Mouse (Mus musculus) hindbrain, embryonic 16.5 days (tissue): ENCODE measurements around the gene Calhm1. TPM values are rescaled to one million over a fixed set of nuclear protein-coding genes. Genes with fewer than 3 reads are reported as not detected.

Source experiments
- ATAC-seq: fragments of 200-750 bp; cut with Nextera tagmentation; 2 replicates; pipeline ENCODE4 v1.8.0; 2017; ENCODE audit warnings: moderate TSS enrichment, moderate library complexity
- H3K27ac ChIP-seq: fragments of 300-500 bp; sonication (generic); 2 replicates; pipeline ENCODE4 v1.5.1; 2014; ENCODE audit warnings: low read depth, mild to moderate bottlenecking, control low read depth, low read length, moderate library complexity
- H3K27me3 ChIP-seq: fragments of 300-500 bp; sonication (generic); replicated peaks from 2 replicates; pipeline ENCODE4 v1.6.1; 2014; ENCODE audit warnings: low read length; ENCODE audit not compliant: control insufficient read depth, insufficient read depth
- H3K36me3 ChIP-seq: fragments of 300-500 bp; sonication (generic); 2 replicates; pipeline ENCODE4 v1.6.1; 2014; ENCODE audit warnings: mild to moderate bottlenecking, low read length, moderate library complexity, mixed read lengths; ENCODE audit not compliant: control insufficient read depth, insufficient read depth
- H3K4me1 ChIP-seq: fragments of 300-500 bp; sonication (generic); 2 replicates; pipeline ENCODE4 v1.6.1; 2014; ENCODE audit warnings: low read depth, low read length; ENCODE audit not compliant: control insufficient read depth, insufficient read depth
- H3K4me2 ChIP-seq: fragments of 300-500 bp; sonication (generic); 2 replicates; pipeline ENCODE4 v1.6.1; 2014; ENCODE audit warnings: mild to moderate bottlenecking, low read length, control low read depth, moderate library complexity
- H3K4me3 ChIP-seq: fragments of 300-500 bp; sonication (generic); 2 replicates; pipeline ENCODE4 v1.5.1; 2014; ENCODE audit warnings: mild to moderate bottlenecking, low read length, control low read depth, moderate library complexity
- H3K9ac ChIP-seq: fragments of 300-500 bp; sonication (generic); 2 replicates; pipeline ENCODE4 v1.6.1; 2014; ENCODE audit warnings: low read depth, mild to moderate bottlenecking, control low read depth, low read length, moderate library complexity
- H3K9me3 ChIP-seq: fragments of 300-500 bp; sonication (generic); 2 replicates; pipeline ENCODE4 v1.6.1; 2014; ENCODE audit warnings: mild to moderate bottlenecking, low read length, moderate library complexity; ENCODE audit not compliant: control insufficient read depth
- WGBS: fragments of 180-500 bp; shearing (Covaris S2); extraction: QIAGEN DNeasy Blood & Tissue Kit; methylation state at CpG from one replicate; pipeline ENCODE4 v1.1.7; 2014; 5-methylcytosine and 5-hydroxymethylcytosine counted together
- polyA plus RNA-seq: library from polyadenylated mRNA; unstranded; fragments of >200 nt; fragmentation: Nextera tagmentation; extraction: Ambion mirVana; gene quantifications from 2 replicates; pipeline ENCODE4 v1.2.1, GENCODE M21; 2015

The Calhm1 gene
- polyA plus RNA-seq, 1 experiment from 2014 or later: not detected

DNA sequence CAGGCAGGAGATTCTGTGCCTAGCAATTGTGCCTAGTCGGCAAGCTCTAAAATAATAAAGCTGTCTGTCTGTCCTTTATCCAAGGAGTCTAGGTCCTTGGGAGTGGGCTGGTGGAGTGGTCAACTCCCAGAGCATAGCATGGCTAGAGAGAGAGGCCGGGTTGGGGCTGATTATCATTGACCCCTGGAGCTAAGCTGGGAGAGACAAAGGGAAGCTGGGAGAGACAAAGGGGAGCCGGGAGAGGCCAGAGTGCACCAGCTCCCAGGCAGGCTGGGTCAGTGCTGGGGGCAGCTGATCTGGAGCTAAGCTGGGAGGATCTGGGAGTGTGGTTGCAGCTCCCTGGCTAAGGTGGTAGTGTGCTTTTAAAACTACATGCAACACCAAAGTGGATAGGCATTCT is 22.7 kb upstream of the Calhm1 start:
- no peak overlapping the region for H3K9ac ChIP-seq
- no peak for ATAC-seq
- no peak overlapping the region for H3K4me2 ChIP-seq
- WGBS: 9% methylated on average over 3 of the region's 3 CpGs
- H3K27ac ChIP-seq: no peak overlapping the region
- H3K36me3 ChIP-seq: no peaks in the 10 kb centered on the region
- no peaks in the 10 kb centered on the region for H3K27me3 ChIP-seq
- H3K9me3 ChIP-seq: no peaks in the 10 kb centered on the region; the same call in 1 of the 2 replicates
- H3K4me1 ChIP-seq: no peaks in the 10 kb centered on the region
- no peak overlapping the region for H3K4me3 ChIP-seq

DNA sequence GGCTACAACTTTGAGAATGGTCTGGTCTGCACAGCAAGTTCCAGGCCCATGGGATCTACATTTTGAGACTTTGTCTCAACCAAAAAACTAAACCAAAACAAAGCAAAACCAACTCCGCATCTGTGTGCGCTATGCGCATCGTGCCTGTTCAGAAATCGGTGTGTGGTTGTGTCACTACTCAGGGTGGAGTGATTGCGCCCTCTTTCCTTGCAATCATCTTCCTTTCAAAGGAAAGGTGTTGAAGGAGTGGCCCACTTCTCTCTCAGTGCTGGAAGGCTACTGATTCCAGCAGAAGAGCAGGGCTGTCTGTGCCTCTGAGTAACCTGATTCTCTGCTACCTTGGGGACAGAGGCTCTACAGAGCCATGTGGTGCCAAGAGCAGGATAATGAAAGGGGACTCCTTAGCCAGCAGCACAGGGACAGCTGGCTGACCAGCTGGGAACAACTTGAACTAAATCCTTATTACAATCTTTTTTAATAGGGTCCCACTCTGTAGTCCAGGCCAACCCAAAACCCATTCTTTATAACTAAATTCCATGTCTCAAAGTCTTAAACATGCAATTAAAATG is 19.2 kb upstream of the Calhm1 start:
- no peaks in the 10 kb centered on the region for H3K4me1 ChIP-seq
- H3K27ac ChIP-seq: no peak overlapping the region
- no peak overlapping the region for H3K4me2 ChIP-seq
- H3K36me3 ChIP-seq: no peaks in the 10 kb centered on the region
- H3K9me3 ChIP-seq: no peaks in the 10 kb centered on the region; the same call in 1 of the 2 replicates
- ATAC-seq: no peak
- no peak overlapping the region for H3K9ac ChIP-seq
- WGBS: 95% methylated on average over 6 of the region's 6 CpGs
- no peaks in the 10 kb centered on the region for H3K27me3 ChIP-seq
- H3K4me3 ChIP-seq: no peak overlapping the region

DNA sequence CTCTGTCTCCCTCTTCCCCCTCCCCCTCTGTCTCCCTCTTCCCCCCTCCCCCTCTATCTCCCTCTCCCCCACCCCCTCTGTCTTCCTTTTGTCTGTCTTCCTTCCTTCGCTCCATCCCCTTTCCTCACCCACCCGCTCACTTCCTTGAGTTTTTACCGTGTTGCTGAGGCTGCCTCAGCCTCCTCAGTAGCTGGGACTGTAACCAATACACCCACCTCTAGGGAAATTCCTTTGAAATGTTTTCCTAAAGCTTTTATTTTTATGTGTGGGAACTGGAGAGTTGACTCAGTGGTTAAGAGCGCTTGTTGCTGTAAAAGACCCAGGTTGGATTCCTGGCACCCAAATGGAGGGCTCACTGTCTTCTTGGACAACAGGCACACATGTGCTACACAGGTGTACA is 17.6 kb upstream of the Calhm1 start:
- no peak overlapping the region for H3K4me2 ChIP-seq
- ATAC-seq: no peak
- H3K36me3 ChIP-seq: no peaks in the 10 kb centered on the region
- H3K9ac ChIP-seq: no peak overlapping the region
- H3K9me3 ChIP-seq: no peaks in the 10 kb centered on the region; the same call in 1 of the 2 replicates
- H3K27me3 ChIP-seq: no peaks in the 10 kb centered on the region
- WGBS: 64% methylated on average over 4 of the region's 4 CpGs
- no peak overlapping the region for H3K4me3 ChIP-seq
- no peaks in the 10 kb centered on the region for H3K4me1 ChIP-seq
- no peak overlapping the region for H3K27ac ChIP-seq

DNA sequence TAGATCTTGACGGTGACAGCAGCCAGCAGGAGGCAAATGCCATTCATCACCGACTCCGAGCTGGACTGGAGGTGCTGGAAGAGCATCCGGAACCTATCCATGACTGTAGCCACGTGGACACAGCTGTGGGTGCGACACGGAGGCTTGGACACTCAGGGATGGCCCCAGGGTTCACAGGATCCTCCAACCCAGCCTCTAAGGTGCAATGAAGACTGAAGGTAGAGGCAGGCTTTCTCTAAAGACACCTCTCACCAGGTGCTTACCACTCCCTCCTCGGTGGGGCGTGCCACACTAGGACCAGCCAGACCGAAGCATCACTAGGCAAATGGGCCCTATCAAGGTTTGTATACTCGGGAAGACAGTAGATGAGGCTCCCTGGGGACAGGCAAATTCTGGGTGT is 13.6 kb upstream of the Calhm1 start, which contains the start of gene Calhm3:
Gene Calhm3, minus strand, starts transcription at position 101 of the 400 bp plus-strand sequence.
- WGBS: 83% methylated on average over 11 of the region's 11 CpGs
- no peak within 1 kb of the TSS for H3K4me2 ChIP-seq
- no peak within 1 kb of the TSS for H3K9ac ChIP-seq
- no peaks in the 10 kb centered on the region for H3K9me3 ChIP-seq
- no peak within 1 kb of the TSS for H3K27ac ChIP-seq
- no peak for ATAC-seq
- no peak within 1 kb of the TSS for H3K4me3 ChIP-seq
- no peaks in the 10 kb centered on the region for H3K4me1 ChIP-seq
- H3K36me3 ChIP-seq: no peaks in the 10 kb centered on the region
- no peaks in the 10 kb centered on the region for H3K27me3 ChIP-seq

DNA sequence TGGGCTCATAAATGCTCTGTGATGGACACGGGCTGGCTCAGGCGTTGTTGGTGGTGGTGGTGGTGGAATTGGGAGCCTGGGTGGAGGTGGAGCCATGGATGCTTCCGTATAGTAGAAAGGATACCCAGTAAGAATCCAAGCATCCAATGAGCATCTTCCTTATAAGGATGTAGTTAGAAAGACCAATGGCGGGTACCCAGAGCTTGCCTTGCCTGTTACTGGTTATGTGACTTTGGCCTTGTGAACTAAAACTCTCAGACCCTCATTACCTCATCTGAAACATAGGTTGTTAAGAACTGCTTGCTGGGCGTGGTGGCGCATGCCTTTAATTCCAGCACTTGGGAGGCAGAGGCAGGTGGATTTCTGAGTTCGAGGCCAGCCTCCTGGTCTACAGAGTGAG is 9.7 kb upstream of the Calhm1 start:
- Histone ChIP-seq H3K36me3 (no peaks in the 10 kb centered on the region), H3K9me3 (no peaks in the 10 kb centered on the region), H3K4me2 (no peak overlapping the region), H3K27me3 (no peaks in the 10 kb centered on the region), H3K4me1 (no peaks in the 10 kb centered on the region), H3K4me3 (no peak overlapping the region), H3K9ac (no peak overlapping the region), H3K27ac (no peak overlapping the region)
- 96% methylated on average over 7 of the region's 7 CpGs for WGBS
- ATAC-seq: no peak

DNA sequence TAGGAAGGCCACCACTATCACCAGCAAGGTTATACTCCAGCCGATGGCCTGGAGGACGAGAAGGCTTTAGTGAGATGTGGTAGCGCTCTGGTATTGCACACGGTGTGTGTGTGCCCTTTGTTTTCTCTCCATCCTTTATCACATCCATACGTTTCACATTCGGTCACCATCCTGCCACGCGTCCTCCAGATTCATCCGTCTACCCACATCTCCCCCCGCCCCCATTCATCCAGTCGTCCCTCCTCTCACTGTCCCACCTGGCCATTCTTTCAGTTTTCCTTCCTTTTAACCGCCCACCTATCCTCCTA is 8.0 kb upstream of the Calhm1 start:
- H3K9ac ChIP-seq: peak overlapping the region; percentile 56
- peak overlapping the region; percentile 41 for H3K4me3 ChIP-seq
- no peaks in the 10 kb centered on the region for H3K27me3 ChIP-seq
- whole genome bisulfite sequencing: 57% methylated on average over 12 of the region's 12 CpGs
- no peaks in the 10 kb centered on the region for H3K9me3 ChIP-seq
- peak overlapping the region; percentile 63 for H3K4me2 ChIP-seq
- H3K4me1 ChIP-seq: no peaks in the 10 kb centered on the region
- H3K36me3 ChIP-seq: no peaks in the 10 kb centered on the region
- H3K27ac ChIP-seq: no peak overlapping the region
- peak; percentile 52 for ATAC-seq

DNA sequence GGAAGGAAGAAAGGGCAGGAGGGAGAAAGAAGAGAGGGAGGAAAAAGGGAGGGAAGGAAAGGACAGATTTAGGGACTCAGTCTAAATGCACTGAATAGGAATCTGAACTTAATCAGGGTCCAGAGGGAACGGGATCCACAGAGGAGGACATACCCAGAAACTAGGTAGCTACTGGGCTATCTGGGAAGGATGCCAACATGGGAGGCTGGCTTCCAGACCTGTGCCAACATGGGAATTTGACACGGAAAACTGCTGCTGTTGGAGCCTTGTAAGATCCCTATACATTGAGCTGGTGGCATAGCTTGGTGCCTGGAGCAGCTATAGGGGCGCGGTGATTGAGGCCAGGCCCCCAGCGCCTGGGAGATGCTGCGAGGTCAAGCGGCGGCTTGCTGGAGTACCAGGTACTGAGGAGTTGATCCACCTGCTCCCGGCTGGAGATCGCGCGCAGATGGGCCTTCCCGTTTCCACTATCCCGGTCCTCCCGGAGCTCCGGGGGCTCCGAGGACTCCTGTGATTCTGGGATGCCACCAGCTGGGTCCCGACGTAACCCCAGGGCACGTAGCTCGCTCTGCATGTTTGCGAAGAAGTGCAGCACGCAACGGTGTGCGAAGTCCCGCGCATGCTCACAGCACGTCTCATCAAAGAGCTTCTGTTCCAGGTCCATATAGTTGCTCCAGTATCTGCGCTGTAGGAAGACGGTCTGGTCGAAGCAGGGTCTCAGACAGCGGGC is 7.4 kb upstream of the Calhm1 start:
- peak overlapping the region; percentile 56 for H3K9ac ChIP-seq
- peak overlapping the region; percentile 63 for H3K4me2 ChIP-seq
- no peak overlapping the region for H3K27ac ChIP-seq
- H3K4me1 ChIP-seq: no peaks in the 10 kb centered on the region
- 29% methylated on average over 29 of the region's 32 CpGs for WGBS
- peak overlapping the region; percentile 41 for H3K4me3 ChIP-seq
- H3K27me3 ChIP-seq: no peaks in the 10 kb centered on the region
- peak; percentile 79 for ATAC-seq
- H3K9me3 ChIP-seq: no peaks in the 10 kb centered on the region
- no peaks in the 10 kb centered on the region for H3K36me3 ChIP-seq

DNA sequence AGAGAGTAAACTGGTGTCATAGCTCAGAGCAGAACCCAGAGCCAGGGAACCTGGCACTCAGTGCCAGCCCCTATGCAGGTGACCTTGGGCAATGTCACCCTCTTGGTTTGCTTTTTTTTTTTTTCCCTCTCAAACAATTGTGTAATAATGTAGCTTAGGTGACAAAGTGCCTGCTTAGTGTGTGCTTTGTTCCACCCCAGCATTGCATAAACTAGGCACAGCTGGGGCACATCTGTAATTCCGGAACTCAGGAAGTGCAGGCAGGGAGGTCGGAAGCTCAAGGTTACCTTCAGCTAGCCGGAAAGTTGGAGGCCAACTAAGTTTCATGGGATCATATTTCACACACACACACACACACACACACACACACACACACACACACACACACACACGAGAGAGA is 5.8 kb upstream of the Calhm1 start:
- 67% methylated on average over 4 of the region's 4 CpGs for WGBS
- no peak for ATAC-seq

DNA sequence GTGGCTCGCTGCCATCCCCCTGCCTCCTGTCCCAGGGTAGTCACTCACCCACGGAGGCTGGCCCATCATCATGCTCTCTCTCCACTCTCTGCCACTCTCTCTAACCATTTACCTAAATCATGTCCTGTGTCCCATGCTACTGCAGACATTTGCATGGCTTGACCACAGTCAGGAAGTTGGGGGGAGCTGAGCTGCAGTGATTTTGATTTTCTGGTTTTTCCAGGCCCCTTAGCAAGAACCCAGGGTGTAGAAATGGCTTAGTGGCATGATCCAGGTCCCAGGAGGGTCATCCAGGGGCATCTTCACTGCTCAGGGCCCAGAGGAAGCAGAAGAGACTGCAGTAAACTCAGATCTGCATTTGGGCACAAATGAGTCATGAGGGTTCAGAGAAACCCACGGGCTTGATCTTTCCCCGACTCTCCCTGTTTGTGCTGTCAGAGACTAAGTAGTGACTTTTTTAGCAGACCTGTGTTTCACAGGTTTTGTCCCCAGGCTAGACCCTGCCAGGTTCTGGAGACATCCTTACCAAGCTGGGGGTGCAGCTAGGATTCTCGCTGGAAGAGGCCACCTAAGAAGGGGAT is 4.3 kb upstream of the Calhm1 start:
- ATAC-seq: no peak
- Histone ChIP-seq H3K4me3 (no peak overlapping the region), H3K4me1 (no peaks in the 10 kb centered on the region), H3K27ac (no peak overlapping the region), H3K9me3 (no peaks in the 10 kb centered on the region), H3K27me3 (no peaks in the 10 kb centered on the region), H3K9ac (no peak overlapping the region), H3K36me3 (no peaks in the 10 kb centered on the region), H3K4me2 (no peak overlapping the region)
- 84% methylated on average over 5 of the region's 5 CpGs for WGBS

More for the DNA sequence above, 5.8 kb upstream of the Calhm1 start:
- Histone ChIP-seq H3K9ac (no peak overlapping the region), H3K9me3 (no peaks in the 10 kb centered on the region), H3K36me3 (no peaks in the 10 kb centered on the region), H3K27me3 (no peaks in the 10 kb centered on the region), H3K4me1 (no peaks in the 10 kb centered on the region), H3K4me2 (no peak overlapping the region), H3K27ac (no peak overlapping the region), H3K4me3 (no peak overlapping the region)
